Mouse (Mus musculus) megakaryocyte progenitor cell, adult 5-6 weeks (primary cell): Measurements from ENCODE around the gene Glp1r. TPM values are rescaled to one million over a fixed set of nuclear protein-coding genes. Genes with fewer than 3 reads are reported as not detected.

Source experiments
- total RNA-seq, 2 experiments: library from RNA; stranded (forward) in 1 of 2; stranded (reverse) in 1 of 2; fragments of 157-497, 149-512 nt in 1 of 2; fragments of 200-1000 nt in 1 of 2; gene quantifications; 2 replicates each; pipeline versions ENCODE4 v1.2.3 to v1.2.4; 2015 to 2017

Gene Glp1r
- total RNA-seq, 2 experiments from 2014 or later = not detected

Other genes starting within 250 kb of the Glp1r start
- gene Umodl1, start 52.8 kb downstream of the Glp1r start, total RNA-seq (2015) = not detected in 2 replicates
- gene Umodl1, start 52.8 kb downstream of the Glp1r start, total RNA-seq (2017) = not detected in 2 replicates
- 6.2 and 8.3 TPM in 2 replicates for gene Abcg1, start 155.9 kb downstream of the Glp1r start, total RNA-seq (2015)
- 10.6 and 11.3 TPM in 2 replicates for gene Abcg1, start 155.9 kb downstream of the Glp1r start, total RNA-seq (2017)
- not detected in 2 replicates for gene Tff3, start 227.8 kb downstream of the Glp1r start, total RNA-seq (2015)
- gene Tff3, start 227.8 kb downstream of the Glp1r start, total RNA-seq (2017) = not detected in 2 replicates
- gene Tff2, start 242.5 kb downstream of the Glp1r start, total RNA-seq (2015) = not detected in 2 replicates
- gene Tff2, start 242.5 kb downstream of the Glp1r start, total RNA-seq (2017) = not detected in 2 replicates